Mouse (Mus musculus) liver, adult 2 months (tissue): Measurements from ENCODE around the gene Rhoj.

ENCODE experiments used
- CTCF ChIP-seq: fragments of 200-500 bp; IDR thresholded peaks from 2 replicates; pipeline ENCODE4 v1.5.1; 2011; ENCODE audit warnings: low read depth, low read length, control low read depth
- POLR2A ChIP-seq: fragments of 200-500 bp; IDR thresholded peaks from 2 replicates; pipeline ENCODE4 v1.6.1; 2011; ENCODE audit warnings: low read length, control low read depth; ENCODE audit not compliant: insufficient read depth; ENCODE audit errors: extremely low read depth

DNA sequence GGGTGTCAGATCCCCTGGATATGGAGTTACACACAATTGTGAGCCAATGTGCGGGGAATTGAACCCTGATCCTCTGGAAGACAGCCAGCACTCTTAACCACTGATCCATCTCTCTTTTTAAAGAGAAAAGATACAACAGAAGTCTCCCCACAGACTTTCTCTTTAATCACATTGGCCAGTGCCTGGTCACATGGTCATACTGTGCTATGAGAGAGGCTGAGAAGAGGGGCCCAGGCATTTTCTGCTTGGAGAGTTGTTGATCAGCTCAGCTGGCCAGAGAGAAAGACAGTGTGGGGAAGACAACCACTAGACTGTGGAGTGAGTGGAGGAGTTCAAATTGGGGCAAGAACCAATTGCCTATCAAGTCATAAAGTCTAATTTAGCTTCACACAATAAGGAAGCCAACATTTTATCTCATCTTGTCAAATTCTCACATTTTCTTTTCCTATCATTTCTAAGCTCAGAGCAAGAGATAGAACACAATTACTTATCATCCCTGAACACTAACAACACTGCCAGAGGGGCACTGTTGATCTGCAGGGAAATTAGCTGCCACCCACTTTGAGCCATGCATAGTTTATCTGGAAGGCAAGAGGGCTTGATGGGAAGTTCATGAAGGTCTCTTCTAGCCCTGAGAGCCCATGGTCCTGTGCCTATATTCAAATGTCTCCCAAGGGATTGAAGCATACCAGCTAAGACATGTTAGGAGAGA lies 121.7 kb downstream of the Rhoj start:
- no peak for TF ChIP-seq POLR2A
- TF ChIP-seq CTCF, result no peak
